Mouse (Mus musculus): Measurements from ENCODE around the gene Hoxd1.

GRCm38 (mm10) chr2:74713239-74714150 is 49.3 kb upstream of the Hoxd1 start:
- TF ChIP-seq CTCF (IDR thresholded peaks at IDR 0.05; ENCODE audit: low read depth) (no peak), EP300 (IDR thresholded peaks at IDR 0.05; ENCODE audit: low read depth) (no peak)
